Mouse (Mus musculus) neural tube, embryonic 11.5 days (tissue): ENCODE data around the gene Leap2. TPM values are rescaled to one million over a fixed set of nuclear protein-coding genes. Genes with fewer than 3 reads are reported as not detected.
"Not testable (repeated sequence)": the region's sequence is repeated elsewhere in the genome, so short reads cannot be mapped to it uniquely, and the experiment has no call there.

Experiments used
- ATAC-seq: fragments of 200-750 bp; cut with Nextera tagmentation; 2 replicates; pipeline ENCODE4 v1.8.0; 2017; ENCODE audit warnings: moderate number of reproducible peaks, mild to moderate bottlenecking, moderate TSS enrichment, moderate library complexity; ENCODE audit not compliant: insufficient read depth, low FRiP score, low TSS enrichment
- DNase-seq: peaks from one replicate; pipeline ENCODE4 v3.0.0-alpha.2; 2015; ENCODE audit warnings: low spot score
- H3K27ac ChIP-seq: fragments of 300-500 bp; sonication (generic); 2 replicates; pipeline ENCODE4 v1.5.1; 2014; ENCODE audit warnings: low read depth, mild to moderate bottlenecking, low read length
- H3K27me3 ChIP-seq: fragments of 300-500 bp; sonication (generic); 2 replicates; pipeline ENCODE4 v1.6.1; 2014; ENCODE audit warnings: mild to moderate bottlenecking, low read length, mixed read lengths; ENCODE audit not compliant: control insufficient read depth, insufficient read depth
- H3K36me3 ChIP-seq: fragments of 300-500 bp; sonication (generic); 2 replicates; pipeline ENCODE4 v1.6.1; 2014; ENCODE audit warnings: mild to moderate bottlenecking, low read length, moderate library complexity, mixed read lengths; ENCODE audit not compliant: control insufficient read depth, insufficient read depth
- H3K4me1 ChIP-seq: fragments of 300-500 bp; sonication (generic); 2 replicates; pipeline ENCODE4 v1.6.1; 2014; ENCODE audit warnings: low read length, mixed read lengths; ENCODE audit not compliant: control insufficient read depth, insufficient read depth
- H3K4me2 ChIP-seq: fragments of 300-500 bp; sonication (generic); 2 replicates; pipeline ENCODE4 v1.6.1; 2014; ENCODE audit warnings: low read depth, mild to moderate bottlenecking, moderate library complexity
- H3K4me3 ChIP-seq: fragments of 300-500 bp; sonication (generic); 2 replicates; pipeline ENCODE4 v1.5.1; 2014; ENCODE audit warnings: low read depth, low read length
- H3K9ac ChIP-seq: fragments of 300-500 bp; sonication (generic); 2 replicates; pipeline ENCODE4 v1.6.1; 2014; ENCODE audit warnings: mild to moderate bottlenecking, low read length
- H3K9me3 ChIP-seq: fragments of 300-500 bp; sonication (generic); 2 replicates; pipeline ENCODE4 v1.6.1; 2016; ENCODE audit warnings: low read length; ENCODE audit not compliant: control insufficient read depth
- WGBS: fragments of 180-500 bp; shearing (Covaris S2); extraction: QIAGEN DNeasy Blood & Tissue Kit; methylation state at CpG from one replicate; pipeline ENCODE4 v1.1.7; 2014; 5-methylcytosine and 5-hydroxymethylcytosine counted together
- polyA plus RNA-seq: library from polyadenylated mRNA; unstranded; fragments of >200 nt; fragmentation: Nextera tagmentation; extraction: Ambion mirVana; gene quantifications from 2 replicates; pipeline ENCODE4 v1.2.1, GENCODE M21; 2014

Gene Leap2
- polyA plus RNA-seq, 1 experiment from 2014 or later, result not detected

DNA sequence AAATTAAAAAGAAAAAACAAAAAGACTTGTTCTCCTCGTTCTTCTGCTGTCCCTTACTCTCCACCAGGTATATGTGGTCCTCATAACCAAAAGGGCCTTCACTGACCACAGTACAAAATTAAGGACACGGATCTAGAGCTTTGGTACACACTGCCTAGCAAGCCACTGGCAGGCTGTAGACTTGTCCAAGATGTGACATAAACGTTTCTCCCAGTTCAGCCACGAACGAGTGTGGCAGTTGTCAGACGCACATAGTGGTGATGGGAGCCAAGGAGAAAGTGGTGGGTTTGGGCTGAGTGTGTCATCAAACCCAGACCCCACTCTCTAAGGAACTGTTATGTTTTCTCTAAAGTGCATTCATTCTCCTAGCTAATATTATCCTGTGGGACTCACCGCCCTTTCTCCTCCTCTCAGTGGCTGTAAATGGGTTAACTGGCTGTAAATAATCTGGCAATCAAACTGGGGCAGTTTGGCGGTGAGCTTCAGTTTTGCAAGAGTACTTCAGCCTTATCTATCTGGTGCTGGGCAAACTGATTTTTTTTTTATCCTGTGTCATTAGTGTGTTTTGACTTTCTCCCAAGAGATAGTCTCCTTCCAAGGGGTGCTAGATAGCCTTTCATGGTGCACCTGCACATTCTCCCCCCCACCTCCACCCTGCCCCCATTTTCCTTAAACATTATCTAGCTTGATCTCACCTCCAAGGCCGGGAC is 8.5 kb upstream of the Leap2 start:
- WGBS, result 18% methylated on average over 9 of the region's 9 CpGs
- H3K4me1 ChIP-seq, result peaks cover 8% of the 10 kb centered on the region
- no peak for DNase-seq
- H3K4me2 ChIP-seq, result peak overlapping the region; percentile 87
- H3K27ac ChIP-seq, result no peak overlapping the region
- no peaks in the 10 kb centered on the region for H3K27me3 ChIP-seq
- H3K4me3 ChIP-seq, result peak overlapping the region; percentile 97
- ATAC-seq, result peak; percentile 29; the same call in 1 of the 2 replicates
- peak overlapping the region; percentile 31 for H3K9ac ChIP-seq
- peaks cover 5% of the 10 kb centered on the region; the same call in 1 of the 2 replicates for H3K36me3 ChIP-seq
- no peaks in the 10 kb centered on the region for H3K9me3 ChIP-seq

DNA sequence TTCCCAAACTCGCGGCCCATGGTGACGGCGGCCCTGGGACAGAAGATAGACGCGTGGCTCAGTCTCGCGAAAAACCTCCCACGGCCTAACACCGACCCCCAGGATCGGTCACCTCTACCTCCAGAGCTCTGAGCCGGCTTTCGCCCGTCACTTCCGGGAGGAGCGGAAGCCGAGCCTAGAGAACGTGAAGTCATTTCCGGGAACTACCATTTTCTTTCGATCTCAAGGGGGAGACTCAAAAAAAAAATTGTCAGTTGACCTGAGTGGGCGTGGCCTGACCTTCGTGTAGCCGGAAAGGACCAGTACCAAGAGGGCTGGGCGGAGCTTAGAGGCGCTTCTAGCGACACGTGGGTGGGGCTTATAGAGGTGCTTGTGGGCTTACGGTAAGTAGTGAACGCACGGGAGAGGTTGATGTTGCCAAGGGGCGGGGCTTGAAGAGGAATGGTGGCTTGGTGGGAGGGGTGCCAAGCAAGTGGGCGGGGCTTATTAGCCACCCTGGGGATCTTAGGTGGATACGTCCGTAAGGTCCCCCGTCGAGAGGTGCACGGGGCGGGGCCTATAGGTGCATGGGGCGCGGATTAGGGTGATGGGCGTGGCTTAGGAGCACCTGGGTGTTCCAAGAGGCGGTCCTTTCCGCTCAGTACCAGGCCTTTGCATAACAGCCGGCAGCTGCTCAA is 7.8 kb upstream of the Leap2 start, which contains the start of the genes Uqcrq and Gdf9:
Gene Uqcrq, minus strand, starts transcription at position 162 of the 677 bp plus-strand sequence.
Gene Gdf9, plus strand, starts transcription at position 354 of the 677 bp plus-strand sequence.
- Histone ChIP-seq H3K9me3 (no peaks in the 10 kb centered on the region), H3K36me3 (peaks cover 5% of the 10 kb centered on the region; the same call in 1 of the 2 replicates), H3K27ac (peak within 1 kb of the TSS; percentile 56; the same call in 1 of the 2 replicates), H3K27me3 (no peaks in the 10 kb centered on the region), H3K9ac (peak within 1 kb of the TSS; percentile 84), H3K4me3 (peak within 1 kb of the TSS; percentile 97), H3K4me2 (peak within 1 kb of the TSS; percentile 87), H3K4me1 (peaks cover 8% of the 10 kb centered on the region)
- under 1% methylated on average over 44 of the region's 44 CpGs for WGBS
- peak; percentile 94 for ATAC-seq
- DNase-seq, result peak; percentile 98

DNA sequence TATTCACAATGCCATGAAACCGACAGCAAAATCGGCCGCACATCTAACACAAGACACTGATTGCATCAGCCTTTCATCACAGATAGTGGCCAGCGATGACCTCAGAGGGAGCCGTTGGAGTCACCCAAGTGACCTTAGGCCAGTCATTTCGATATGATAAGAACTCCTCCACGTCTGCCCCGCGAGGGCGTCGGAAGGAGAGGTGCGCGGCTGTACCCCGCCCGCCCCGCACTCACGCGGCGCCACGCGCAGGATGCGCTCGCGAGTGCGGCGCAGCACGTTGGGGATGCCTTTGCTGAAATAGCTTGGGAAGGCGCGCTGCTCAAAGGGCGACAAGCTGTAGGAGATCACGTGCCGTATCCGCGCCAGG is 7.3 kb upstream of the Leap2 start:
- peaks cover 5% of the 10 kb centered on the region; the same call in 1 of the 2 replicates for H3K36me3 ChIP-seq

DNA sequence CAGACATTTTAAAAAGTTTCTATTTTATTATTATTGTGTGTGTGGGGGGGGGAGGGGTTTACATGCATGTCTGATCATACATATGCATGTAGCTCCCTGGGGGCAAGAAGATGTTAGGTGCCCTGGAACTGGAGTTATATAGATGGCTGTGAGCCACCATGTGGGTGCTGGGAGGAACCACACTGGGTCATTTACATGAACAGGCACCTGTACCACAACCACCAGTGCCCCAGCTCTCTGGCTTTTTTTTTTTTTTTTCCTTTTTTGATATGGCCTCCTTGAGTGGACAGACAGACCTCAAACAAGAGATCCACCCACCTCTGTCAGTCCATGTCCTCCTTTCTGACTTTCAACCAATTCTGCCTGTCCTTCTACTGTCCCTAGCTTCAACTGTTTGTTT is 6.2 kb upstream of the Leap2 start:
- H3K27me3 ChIP-seq, result no peaks in the 10 kb centered on the region
- no peak overlapping the region for H3K4me3 ChIP-seq
- no peak for ATAC-seq
- H3K4me1 ChIP-seq, result peaks cover 8% of the 10 kb centered on the region
- no peak overlapping the region for H3K27ac ChIP-seq
- H3K4me2 ChIP-seq, result peak overlapping the region; percentile 87; the same call in 1 of the 2 replicates
- H3K36me3 ChIP-seq, result peaks cover 5% of the 10 kb centered on the region; the same call in 1 of the 2 replicates
- DNase-seq, result no peak
- H3K9me3 ChIP-seq, result no peaks in the 10 kb centered on the region
- no peak overlapping the region for H3K9ac ChIP-seq

More for the DNA sequence above, 7.3 kb upstream of the Leap2 start:
- Histone ChIP-seq H3K27me3 (no peaks in the 10 kb centered on the region), H3K4me2 (peak overlapping the region; percentile 87), H3K4me1 (peaks cover 8% of the 10 kb centered on the region), H3K9me3 (no peaks in the 10 kb centered on the region), H3K4me3 (peak overlapping the region; percentile 97), H3K9ac (peak overlapping the region; percentile 84), H3K27ac (peak overlapping the region; percentile 56; the same call in 1 of the 2 replicates)
- WGBS, result under 1% methylated on average over 34 of the region's 34 CpGs
- DNase-seq (no peak), ATAC-seq (peak; percentile 45)

DNA sequence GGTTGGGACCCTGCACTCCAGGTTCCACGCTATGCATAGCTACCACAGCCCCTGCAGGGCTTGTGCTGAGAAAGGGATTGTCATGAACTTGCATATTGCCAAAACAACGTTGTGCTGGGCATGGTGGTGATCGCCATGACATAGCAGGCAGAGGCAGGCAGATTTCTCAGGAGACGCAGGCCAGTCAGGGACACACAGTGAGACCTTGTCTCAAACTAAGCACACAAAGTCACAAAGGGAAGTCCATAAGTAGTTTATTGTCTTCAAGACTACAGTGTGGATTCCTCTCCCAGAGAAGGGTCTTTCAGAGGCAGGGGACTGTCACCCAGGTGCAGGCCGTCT is 5.7 kb upstream of the Leap2 start:
- WGBS, result 96% methylated on average over 5 of the region's 5 CpGs
- Histone ChIP-seq H3K4me3 (no peak overlapping the region), H3K27ac (no peak overlapping the region), H3K27me3 (no peaks in the 10 kb centered on the region), H3K4me1 (peaks cover 8% of the 10 kb centered on the region), H3K9ac (no peak overlapping the region), H3K9me3 (no peaks in the 10 kb centered on the region), H3K36me3 (peaks cover 5% of the 10 kb centered on the region; the same call in 1 of the 2 replicates), H3K4me2 (no peak overlapping the region)
- ATAC-seq (no peak), DNase-seq (no peak)

DNA sequence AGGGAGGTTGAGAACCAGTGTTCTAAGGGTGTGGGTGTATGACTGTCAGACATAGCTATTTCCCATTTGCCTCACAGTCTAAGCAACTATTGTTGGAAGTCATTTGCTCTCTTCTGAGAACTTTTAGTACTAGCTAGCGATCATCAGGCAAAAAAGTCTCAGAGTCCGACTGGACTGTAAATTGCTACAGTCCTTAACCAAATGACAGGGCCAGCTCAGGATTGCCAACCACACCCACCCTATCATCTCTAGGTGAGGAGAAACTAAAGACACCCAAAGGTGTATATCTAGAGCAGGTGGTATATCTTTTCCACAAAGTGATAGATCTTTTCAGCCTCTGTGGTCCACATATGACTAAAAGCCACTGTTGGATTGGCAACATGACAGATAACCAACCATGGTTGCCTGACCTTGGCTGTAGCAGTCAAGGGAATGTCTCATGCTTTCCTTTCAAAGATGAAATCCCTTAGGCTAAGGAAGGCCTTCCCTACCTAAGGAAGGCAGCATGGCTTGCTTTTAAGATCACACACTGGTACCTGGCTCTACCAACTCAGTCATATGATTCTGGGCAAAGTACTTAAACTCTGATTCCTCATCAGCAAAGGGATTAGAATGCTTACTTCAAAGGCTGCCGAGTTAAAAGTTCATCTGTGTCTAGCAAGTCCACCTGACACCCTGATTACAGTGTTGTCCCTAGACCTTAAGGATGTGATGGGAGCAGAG is 5.2 kb upstream of the Leap2 start:
- Histone ChIP-seq H3K27ac (no peak overlapping the region), H3K27me3 (no peaks in the 10 kb centered on the region), H3K9ac (no peak overlapping the region), H3K4me1 (peaks cover 8% of the 10 kb centered on the region), H3K9me3 (no peaks in the 10 kb centered on the region), H3K36me3 (peaks cover 5% of the 10 kb centered on the region; the same call in 1 of the 2 replicates), H3K4me3 (no peak overlapping the region), H3K4me2 (no peak overlapping the region)
- ATAC-seq (no peak), DNase-seq (no peak)
- 92% methylated on average over 3 of the region's 3 CpGs for WGBS

DNA sequence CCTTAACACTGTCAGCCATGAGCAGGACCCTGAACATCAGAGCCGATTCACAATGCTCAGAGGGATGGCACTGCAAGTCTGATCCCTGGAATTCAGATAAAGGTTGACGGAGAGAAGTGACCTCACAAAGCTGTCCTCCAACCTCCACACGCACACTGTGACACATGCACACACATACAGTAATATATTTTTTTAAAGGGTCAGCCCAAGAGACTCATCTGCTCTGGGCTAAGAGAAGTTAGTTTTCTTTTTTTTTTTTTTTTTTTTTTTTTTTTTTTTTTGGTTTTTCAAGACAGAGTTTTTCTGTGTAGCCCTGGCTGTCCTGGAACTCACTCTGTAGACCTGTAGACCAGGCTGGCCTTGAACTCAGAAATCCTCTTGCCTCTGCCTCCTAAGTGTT is 3.9 kb upstream of the Leap2 start:
- H3K27me3 ChIP-seq, ATAC-seq, H3K4me1 ChIP-seq, H3K9ac ChIP-seq, H3K9me3 ChIP-seq, DNase-seq, H3K4me3 ChIP-seq, H3K27ac ChIP-seq, H3K36me3 ChIP-seq, H3K4me2 ChIP-seq: not testable (repeated sequence)
- 91% methylated on average over 3 of the region's 3 CpGs for WGBS

DNA sequence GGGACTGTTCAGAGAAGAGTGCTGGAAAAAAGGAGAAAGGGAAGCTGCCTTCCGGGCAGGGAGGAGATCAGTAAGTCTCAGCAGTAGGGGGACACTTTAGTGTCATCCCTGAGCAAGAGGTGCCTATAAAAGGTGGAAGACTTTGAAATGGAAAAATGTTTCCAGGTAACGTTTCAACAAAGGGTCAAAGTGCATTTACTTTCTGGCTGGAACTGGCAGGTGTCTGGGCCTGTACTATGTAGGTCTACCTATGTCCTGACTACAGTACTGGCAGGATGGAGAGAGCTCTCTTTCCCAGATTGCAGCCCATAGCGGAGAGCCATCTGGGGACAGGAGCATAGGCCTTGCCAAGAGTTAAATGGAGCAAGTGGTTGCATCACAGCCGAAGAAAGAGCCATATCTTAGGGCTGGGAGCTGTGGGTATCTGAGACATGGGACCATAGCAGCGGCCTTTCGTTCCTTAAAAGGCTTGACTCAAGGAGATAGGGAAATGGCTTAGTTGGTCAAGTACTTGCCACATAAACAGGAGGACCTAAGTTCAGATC is 2.8 kb upstream of the Leap2 start:
- Histone ChIP-seq H3K27me3 (no peaks in the 10 kb centered on the region), H3K36me3 (peaks cover 5% of the 10 kb centered on the region; the same call in 1 of the 2 replicates), H3K4me2 (no peak overlapping the region), H3K9me3 (no peaks in the 10 kb centered on the region), H3K4me1 (peaks cover 8% of the 10 kb centered on the region), H3K9ac (no peak overlapping the region), H3K27ac (no peak overlapping the region), H3K4me3 (no peak overlapping the region)
- DNase-seq (no peak), ATAC-seq (no peak)
- 88% methylated on average over 6 of the region's 6 CpGs for WGBS
